Mouse (Mus musculus): ENCODE data around the gene Olfr1030.
"Not testable (repeated sequence)": the region's sequence is repeated elsewhere in the genome, so short reads cannot be mapped to it uniquely, and the experiment has no call there.

Gene Olfr1030

GRCm38 (mm10) chr2:85978976-85979375 lies at the start of gene Olfr1030:
Gene Olfr1030, plus strand, starts transcription at chr2:85979276.
- no peak for DNase-seq (ENCODE audit: low read depth, low spot score)

DNA sequence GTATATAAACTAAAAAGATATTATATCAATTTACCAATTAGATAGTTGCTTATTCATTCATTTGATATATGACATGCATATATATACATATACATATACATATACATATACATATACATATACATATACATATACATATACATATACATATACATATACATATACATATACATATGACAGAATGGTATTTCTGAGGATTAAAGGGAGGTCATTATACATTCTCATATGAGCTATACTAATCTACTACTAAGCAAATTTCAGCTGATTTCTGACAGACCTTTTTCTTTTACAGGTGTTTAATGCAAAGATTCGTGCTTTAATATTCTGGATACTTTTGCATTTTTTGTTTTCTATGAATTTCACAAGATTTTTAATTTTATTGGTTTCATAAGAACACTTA lies 28.9 kb upstream of the Olfr1030 start, which contains the start of gene Olfr1028:
Gene Olfr1028, plus strand, starts transcription at position 301 of the 400 bp plus-strand sequence.
- DNase-seq (ENCODE audit: low read depth, low spot score), result no peak

DNA sequence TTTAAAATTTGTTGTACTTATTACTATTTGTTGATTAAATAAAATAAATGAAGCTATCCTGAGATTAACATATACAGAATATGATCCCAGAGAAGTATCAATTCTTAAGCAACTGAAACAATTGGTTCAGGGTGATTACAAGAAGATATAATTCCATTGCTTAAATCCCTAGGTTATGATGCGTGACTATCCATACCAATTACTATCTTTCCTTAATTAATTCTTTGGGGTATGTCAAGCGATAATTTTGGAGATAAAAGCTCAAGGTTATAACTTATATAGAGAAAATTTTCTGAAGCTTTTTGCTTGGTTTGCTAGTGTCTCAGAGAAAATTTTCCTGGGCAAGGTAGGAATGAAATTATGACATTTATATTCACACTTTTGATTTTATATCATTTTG lies 5.5 kb upstream of the Olfr1030 start, which contains the start of gene Olfr1029:
Gene Olfr1029, plus strand, starts transcription at position 301 of the 400 bp plus-strand sequence.
- DNase-seq (ENCODE audit: low read depth, low spot score), result no peak

GRCm38 (mm10) chr2:85990004-85990403 lies 10.9 kb downstream of the Olfr1030 start, which contains the start of gene Olfr1031:
Gene Olfr1031, plus strand, starts transcription at chr2:85990304.
- DNase-seq (ENCODE audit: low read depth, low spot score), result no peak

GRCm38 (mm10) chr2:86005240-86005639 lies 26.2 kb downstream of the Olfr1030 start, which contains the start of gene Olfr1032:
Gene Olfr1032, plus strand, starts transcription at chr2:86005540.
- no peak for DNase-seq (ENCODE audit: low read depth, low spot score)

DNA sequence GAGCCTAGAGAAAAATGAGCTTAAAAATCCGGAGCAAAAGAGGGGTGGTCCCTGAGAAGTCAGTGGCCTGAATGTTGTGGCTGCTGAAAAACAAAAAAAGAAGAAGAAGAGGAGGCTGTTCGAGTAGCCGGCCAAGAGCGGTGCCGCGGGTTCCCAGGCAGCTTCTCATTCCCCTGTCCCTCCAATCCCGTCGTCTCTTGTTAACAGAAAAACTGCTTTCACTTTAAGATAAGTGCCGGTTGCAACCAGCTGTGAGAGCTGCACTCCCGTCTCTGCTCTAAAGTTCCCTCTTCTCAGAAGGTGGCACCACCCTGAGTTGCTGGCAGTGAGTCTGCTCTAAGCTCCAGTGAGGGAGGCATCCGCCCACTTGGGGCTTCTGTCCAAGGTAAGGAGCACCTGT lies 41.3 kb downstream of the Olfr1030 start, which contains the start of gene Olfr1033:
Gene Olfr1033, plus strand, starts transcription at position 228 of the 400 bp plus-strand sequence.
- DNase-seq (ENCODE audit: low read depth, low spot score), result peak; percentile 9

DNA sequence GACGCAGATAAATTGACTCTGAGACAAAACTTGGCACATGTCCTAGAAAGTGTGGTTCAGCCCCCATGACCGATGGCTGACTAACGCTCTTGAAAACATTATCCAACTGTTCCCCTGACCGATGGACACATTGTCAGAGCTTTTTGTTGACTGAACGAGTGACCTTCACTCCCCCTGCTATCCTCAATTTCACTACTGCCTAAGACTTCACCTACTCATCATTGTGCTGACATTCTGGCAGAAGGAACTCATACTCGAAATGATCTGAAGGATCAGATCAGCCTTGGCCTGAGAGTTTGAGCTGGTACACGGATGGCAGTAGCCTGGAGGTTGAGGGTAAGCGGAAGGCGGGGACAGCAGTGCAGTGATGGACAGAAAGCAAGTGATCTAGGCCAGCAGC lies 42.4 kb downstream of the Olfr1030 start:
- not testable (repeated sequence) for DNase-seq (ENCODE audit: low read depth, low spot score)

Data from ES-CJ7 (cell line).